Mouse (Mus musculus) CH12.LX (cell line): ENCODE data around the gene Fgf8. TPM values are rescaled to one million over a fixed set of nuclear protein-coding genes. Genes with fewer than 3 reads are reported as not detected.

Experiments used
- DNase-seq: peaks from one replicate; pipeline ENCODE4 v3.0.0-alpha.2; 2013; ENCODE audit errors: extremely low read depth
- H3K27ac ChIP-seq: 2 replicates; pipeline ENCODE4 v1.5.1; 2012; ENCODE audit warnings: low read depth, mild to moderate bottlenecking, control low read depth, moderate library complexity; ENCODE audit not compliant: insufficient read depth
- H3K27me3 ChIP-seq: replicated peaks from 2 replicates; pipeline ENCODE3; 2012; ENCODE audit warnings: inconsistent platforms
- H3K36me3 ChIP-seq, 2 experiments: replicated peaks in 1 of 2; 2 replicates each; pipeline versions ENCODE3 to v1.6.1; 2012; ENCODE audit warnings: inconsistent platforms in 1 of 2, low read length in 1 of 2, mild to moderate bottlenecking in 1 of 2, mixed read lengths in 1 of 2, moderate library complexity in 1 of 2; ENCODE audit not compliant: control insufficient read depth in 1 of 2, insufficient read depth in 1 of 2
- H3K4me1 ChIP-seq, 2 experiments: 2 replicates each; pipeline ENCODE4 v1.6.1; 2012; ENCODE audit warnings: inconsistent platforms in 1 of 2, moderate library complexity in 1 of 2; ENCODE audit not compliant: insufficient read depth in 2 of 2, control insufficient read depth in 1 of 2
- H3K4me2 ChIP-seq: 2 replicates; pipeline ENCODE4 v1.6.1; 2012; ENCODE audit warnings: low read depth, mild to moderate bottlenecking, control low read depth; ENCODE audit not compliant: poor library complexity, insufficient read depth, severe bottlenecking
- H3K4me3 ChIP-seq, 3 experiments: fragments of 150-350 bp in 1 of 3; sonication (generic) in 1 of 3; replicated peaks in 1 of 3; 2 replicates each; pipeline versions ENCODE3 to v1.5.1; 2011 to 2012; ENCODE audit warnings: low read depth in 2 of 3, low read length in 2 of 3, mild to moderate bottlenecking in 2 of 3, moderate library complexity in 2 of 3, control low read depth in 1 of 3, improper control_type of control experiment in 1 of 3, inconsistent platforms in 1 of 3, mixed read lengths in 1 of 3; ENCODE audit not compliant: poor library complexity in 1 of 3
- H3K79me2 ChIP-seq: replicated peaks from 2 replicates; pipeline ENCODE4 v1.6.1; 2012; ENCODE audit warnings: mild to moderate bottlenecking, moderate library complexity; ENCODE audit not compliant: control insufficient read depth, poor library complexity, insufficient read depth, severe bottlenecking; ENCODE audit errors: extremely low read depth
- H3K9ac ChIP-seq: 2 replicates; pipeline ENCODE4 v1.6.1; 2012; ENCODE audit warnings: low read depth, mild to moderate bottlenecking, control low read depth, moderate library complexity; ENCODE audit not compliant: insufficient read depth
- H3K9me3 ChIP-seq: replicated peaks from 2 replicates; pipeline ENCODE3; 2012; ENCODE audit warnings: low read length, inconsistent platforms, mixed read lengths
- BHLHE40 ChIP-seq: IDR thresholded peaks from 2 replicates; pipeline ENCODE4 v1.6.1; 2011; ENCODE audit warnings: mild to moderate bottlenecking, low read depth, low read length, improper control_type of control experiment
- CHD1 ChIP-seq: IDR thresholded peaks from 2 replicates; pipeline ENCODE4 v1.6.1; 2012; ENCODE audit warnings: low read depth, low read length, improper control_type of control experiment, inconsistent platforms
- CTCF ChIP-seq, 2 experiments: IDR thresholded peaks in 1 of 2; conservative IDR thresholded peaks in 1 of 2; 2 replicates each; pipeline ENCODE4 v1.5.1; 2011 to 2012; ENCODE audit warnings: low read depth in 2 of 2, low read length in 2 of 2, improper control_type of control experiment in 1 of 2, inconsistent platforms in 1 of 2, mild to moderate bottlenecking in 1 of 2, moderate library complexity in 1 of 2
- E2F4 ChIP-seq: IDR thresholded peaks from 2 replicates; pipeline ENCODE4 v1.6.1; 2011; ENCODE audit warnings: low read depth, low read length, improper control_type of control experiment; ENCODE audit not compliant: insufficient replicate concordance
- ELF1 ChIP-seq: IDR thresholded peaks from 2 replicates; pipeline ENCODE4 v1.6.1; 2014; ENCODE audit warnings: low read depth, mild to moderate bottlenecking, inconsistent platforms, low read length, improper control_type of control experiment
- EP300 ChIP-seq: IDR thresholded peaks from 2 replicates; pipeline ENCODE4 v1.6.1; 2011; ENCODE audit warnings: low read length, improper control_type of control experiment
- ETS1 ChIP-seq: conservative IDR thresholded peaks from 2 replicates; pipeline ENCODE4 v1.6.1; 2012; ENCODE audit warnings: low read depth, mild to moderate bottlenecking, inconsistent platforms, low read length, improper control_type of control experiment, moderate library complexity
- GABPA ChIP-seq: IDR thresholded peaks from 2 replicates; pipeline ENCODE4 v1.6.1; 2012; ENCODE audit warnings: low read depth, low read length, improper control_type of control experiment, inconsistent platforms; ENCODE audit not compliant: insufficient replicate concordance
- HCFC1 ChIP-seq: IDR thresholded peaks from 2 replicates; pipeline ENCODE4 v1.6.1; 2012; ENCODE audit warnings: low read depth, mild to moderate bottlenecking, inconsistent platforms, low read length, improper control_type of control experiment
- IRF4 ChIP-seq: IDR thresholded peaks from 2 replicates; pipeline ENCODE4 v1.6.1; 2014; ENCODE audit warnings: low read depth, mild to moderate bottlenecking, inconsistent platforms, low read length, improper control_type of control experiment
- JUND ChIP-seq: conservative IDR thresholded peaks from 2 replicates; pipeline ENCODE4 v1.6.1; 2011; ENCODE audit warnings: low read depth, low read length, improper control_type of control experiment
- KAT2A ChIP-seq: IDR thresholded peaks from 2 replicates; pipeline ENCODE4 v1.6.1; 2012; ENCODE audit warnings: low read length, improper control_type of control experiment, inconsistent platforms; ENCODE audit not compliant: insufficient replicate concordance
- MAX ChIP-seq: IDR thresholded peaks from 2 replicates; pipeline ENCODE4 v1.6.1; 2011; ENCODE audit warnings: low read length, improper control_type of control experiment
- MAZ ChIP-seq: IDR thresholded peaks from 2 replicates; pipeline ENCODE4 v1.6.1; 2012; ENCODE audit warnings: low read depth, mild to moderate bottlenecking, inconsistent platforms, low read length, improper control_type of control experiment, moderate library complexity
- MXI1 ChIP-seq: IDR thresholded peaks from 2 replicates; pipeline ENCODE4 v1.6.1; 2011; ENCODE audit warnings: mild to moderate bottlenecking, low read depth, low read length, improper control_type of control experiment
- NRF1 ChIP-seq: IDR thresholded peaks from 2 replicates; pipeline ENCODE4 v1.6.1; 2014; ENCODE audit warnings: low read depth, mild to moderate bottlenecking, inconsistent platforms, low read length, improper control_type of control experiment, moderate library complexity
- RCOR1 ChIP-seq: conservative IDR thresholded peaks from 2 replicates; pipeline ENCODE4 v1.6.1; 2012; ENCODE audit warnings: low read depth, mild to moderate bottlenecking, inconsistent platforms, low read length, improper control_type of control experiment
- SIN3A ChIP-seq: IDR thresholded peaks from 2 replicates; pipeline ENCODE4 v1.6.1; 2012; ENCODE audit warnings: low read length, improper control_type of control experiment, inconsistent platforms
- TBP ChIP-seq: conservative IDR thresholded peaks from 2 replicates; pipeline ENCODE4 v1.6.1; 2011; ENCODE audit warnings: low read depth, low read length, improper control_type of control experiment
- TCF12 ChIP-seq: IDR thresholded peaks from 2 replicates; pipeline ENCODE4 v1.6.1; 2014; ENCODE audit warnings: low read depth, mild to moderate bottlenecking, inconsistent platforms, low read length, improper control_type of control experiment
- USF1 ChIP-seq: IDR thresholded peaks from 2 replicates; pipeline ENCODE4 v1.6.1; 2014; ENCODE audit warnings: low read depth, mild to moderate bottlenecking, inconsistent platforms, low read length, improper control_type of control experiment
- USF2 ChIP-seq: conservative IDR thresholded peaks from 2 replicates; pipeline ENCODE4 v1.6.1; 2011; ENCODE audit warnings: low read depth, low read length, improper control_type of control experiment
- ZKSCAN1 ChIP-seq: IDR thresholded peaks from 2 replicates; pipeline ENCODE4 v1.6.1; 2012; ENCODE audit warnings: low read depth, inconsistent platforms, low read length, improper control_type of control experiment, borderline replicate concordance
- ZNF384 ChIP-seq: IDR thresholded peaks from 2 replicates; pipeline ENCODE4 v1.6.1; 2012; ENCODE audit warnings: low read depth, low read length, improper control_type of control experiment, inconsistent platforms
- dilution Hi-C: fragments of 300-500 bp; cut with MboI; formaldehyde crosslinking; loops from 2 replicates; pipeline ENCODE4 v1.14.3; 2020; ENCODE audit warnings: low sequenced_read_pairs; ENCODE audit not compliant: extremely low pct_unique_long_range_greater_than_20kb, extremely low pct_ligation_motif_present
- in situ Hi-C: fragments of 300-500 bp; cut with MboI; formaldehyde crosslinking; loops from 3 replicates; pipeline ENCODE4 v1.14.3; 2019; ENCODE audit warnings: low sequenced_read_pairs, low pct_ligation_motif_present, low pct_unique_long_range_greater_than_20kb, mixed read lengths
- polyA plus RNA-seq: library from polyadenylated mRNA; unstranded; fragments of >175 nt; gene quantifications from 2 replicates; pipeline ENCODE4 v1.2.1, GENCODE M21; 2012; ENCODE audit warnings: low read depth; ENCODE audit not compliant: insufficient read length
- total RNA-seq, 2 experiments: library from RNA; depleted of rRNA; stranded (reverse); fragments of 300-350 nt in 1 of 2; fragments of >200 nt in 1 of 2; gene quantifications; 2 replicates each; pipeline ENCODE4 v1.2.3; 2012 to 2014

The Fgf8 gene
- total and polyA plus RNA-seq, 3 experiments, result not detected

DNA sequence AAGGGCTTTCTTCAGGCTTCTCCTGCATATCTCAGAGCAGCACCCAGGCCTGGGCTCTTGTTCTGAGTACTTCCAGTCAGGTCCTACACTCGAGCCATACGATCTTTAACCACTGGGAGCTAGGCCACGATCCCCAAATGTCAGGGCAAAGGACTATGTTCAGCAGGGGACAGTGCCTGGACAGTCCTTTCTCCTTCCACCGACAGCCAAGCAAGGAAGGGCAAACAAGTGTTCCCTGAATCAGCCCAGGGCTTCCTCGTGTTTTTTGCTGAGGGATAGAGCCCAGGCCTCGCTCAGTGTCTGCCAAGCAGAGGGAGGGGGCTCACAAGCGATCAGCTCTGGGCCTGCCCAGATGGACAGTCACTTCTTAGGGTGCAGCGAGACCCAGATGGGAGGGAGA lies 12.7 kb downstream of the Fgf8 start:
- Histone ChIP-seq H3K27ac (no peak overlapping the region), H3K27me3 (peaks cover 20% of the 10 kb centered on the region), H3K79me2 (no peaks in the 10 kb centered on the region), H3K9me3 (no peaks in the 10 kb centered on the region), H3K9ac (no peak overlapping the region), H3K4me3 (no peak overlapping the region), H3K4me1 (peaks cover 0 to 5% of the 10 kb centered on the region in 2 experiments; a peak in 1 of 4 replicates), H3K4me2 (no peak overlapping the region), H3K36me3 (no peaks in the 10 kb centered on the region)
- dilution Hi-C loops, result no loop called here
- in situ Hi-C loops, result no loop called here
- TF ChIP-seq EP300, result no peak
- TF ChIP-seq CTCF (conservative IDR thresholded peaks at IDR 0.05 in 1 of 2, IDR thresholded peaks at IDR 0.05 in 1 of 2; ENCODE audit: low read depth in 2 of 2, low read length in 2 of 2), result no peak
- no peak for TF ChIP-seq MAZ
- no peak for TF ChIP-seq ETS1
- no peak for TF ChIP-seq HCFC1
- TF ChIP-seq TBP, result no peak
- no peak for TF ChIP-seq KAT2A
- TF ChIP-seq SIN3A, result no peak
- TF ChIP-seq E2F4, result no peak
- DNase-seq, result no peak

- Histone ChIP-seq H3K4me2 (no peak overlapping the region), H3K27ac (no peak overlapping the region), H3K4me1 (peaks cover 0 to 5% of the 10 kb centered on the region in 2 experiments; a peak in 2 of 4 replicates), H3K9ac (no peak overlapping the region), H3K9me3 (no peaks in the 10 kb centered on the region), H3K4me3 (no peak overlapping the region), H3K27me3 (peaks cover 20% of the 10 kb centered on the region), H3K79me2 (no peaks in the 10 kb centered on the region), H3K36me3 (no peaks in the 10 kb centered on the region)
- no peak for DNase-seq
- in situ Hi-C loops (no loop called here), dilution Hi-C loops (no loop called here)
- no peak for TF ChIP-seq JUND
- no peak for TF ChIP-seq TCF12
- no peak for TF ChIP-seq KAT2A
- TF ChIP-seq BHLHE40, result peak; percentile 46
- TF ChIP-seq CHD1, result no peak
- TF ChIP-seq MAX, result no peak
Measured at GRCm38 (mm10) chr19:45727231-45727630, 15.5 kb downstream of the Fgf8 start.

DNA sequence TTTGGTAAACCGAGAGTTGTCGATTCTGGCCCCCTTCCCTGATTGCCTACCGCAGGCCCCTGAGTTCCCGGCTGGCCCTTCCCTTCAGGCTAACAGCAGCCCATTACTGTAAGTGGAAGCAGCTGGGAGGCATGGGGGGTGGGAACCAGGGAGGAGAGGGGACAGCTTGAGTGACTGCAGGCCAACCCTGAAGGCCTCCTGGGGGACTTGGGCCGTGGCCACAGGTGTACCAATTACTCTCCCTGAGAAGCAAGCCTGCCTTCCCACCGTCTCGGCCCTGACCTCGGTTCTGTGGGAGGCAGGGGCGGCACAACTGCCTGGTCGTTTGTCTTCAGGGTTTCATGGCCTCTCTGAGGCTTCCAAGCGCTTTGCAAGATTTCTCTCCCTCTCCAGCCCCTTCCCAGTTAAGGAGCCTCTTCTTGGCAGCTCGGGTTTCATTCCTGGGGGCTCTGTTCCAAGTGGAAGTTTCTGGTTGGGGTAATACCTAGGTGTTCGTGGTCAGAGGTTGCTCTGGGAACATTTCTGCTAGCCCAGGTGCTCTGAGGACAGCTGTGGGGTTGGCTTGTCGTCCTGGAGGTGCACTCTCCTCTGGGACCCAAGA lies 16.9 kb downstream of the Fgf8 start:
- H3K4me3 ChIP-seq, result no peak overlapping the region
- H3K27me3 ChIP-seq, result peaks cover 17% of the 10 kb centered on the region
- no peaks in the 10 kb centered on the region for H3K36me3 ChIP-seq
- peaks cover 0 to 5% of the 10 kb centered on the region in 2 experiments; a peak in 2 of 4 replicates for H3K4me1 ChIP-seq
- dilution Hi-C loops, result no loop called here
- H3K9ac ChIP-seq, result no peak overlapping the region
- H3K4me2 ChIP-seq, result no peak overlapping the region
- H3K9me3 ChIP-seq, result no peaks in the 10 kb centered on the region
- no peak overlapping the region for H3K27ac ChIP-seq
- TF ChIP-seq ZNF384 (no peak), MXI1 (no peak), IRF4 (no peak), USF1 (no peak), JUND (no peak), E2F4 (no peak), ZKSCAN1 (no peak), CHD1 (no peak), USF2 (no peak), EP300 (no peak), ELF1 (no peak), TBP (no peak), RCOR1 (no peak), GABPA (no peak), NRF1 (no peak)
- TF ChIP-seq, all 38 proteins: peak for 0
- in situ Hi-C loops, result no loop called here
- H3K79me2 ChIP-seq, result no peaks in the 10 kb centered on the region
- DNase-seq, result no peak
